Mouse (Mus musculus) cerebellum, postnatal 14 days (tissue): Measurements from ENCODE around the gene Xpo4.

ENCODE experiments used
- DNase-seq, 2 experiments: peaks; one replicate each; pipeline ENCODE4 v3.0.0; 2021; ENCODE audit warnings: mixed read lengths in 2 of 2

Gene Xpo4

DNA sequence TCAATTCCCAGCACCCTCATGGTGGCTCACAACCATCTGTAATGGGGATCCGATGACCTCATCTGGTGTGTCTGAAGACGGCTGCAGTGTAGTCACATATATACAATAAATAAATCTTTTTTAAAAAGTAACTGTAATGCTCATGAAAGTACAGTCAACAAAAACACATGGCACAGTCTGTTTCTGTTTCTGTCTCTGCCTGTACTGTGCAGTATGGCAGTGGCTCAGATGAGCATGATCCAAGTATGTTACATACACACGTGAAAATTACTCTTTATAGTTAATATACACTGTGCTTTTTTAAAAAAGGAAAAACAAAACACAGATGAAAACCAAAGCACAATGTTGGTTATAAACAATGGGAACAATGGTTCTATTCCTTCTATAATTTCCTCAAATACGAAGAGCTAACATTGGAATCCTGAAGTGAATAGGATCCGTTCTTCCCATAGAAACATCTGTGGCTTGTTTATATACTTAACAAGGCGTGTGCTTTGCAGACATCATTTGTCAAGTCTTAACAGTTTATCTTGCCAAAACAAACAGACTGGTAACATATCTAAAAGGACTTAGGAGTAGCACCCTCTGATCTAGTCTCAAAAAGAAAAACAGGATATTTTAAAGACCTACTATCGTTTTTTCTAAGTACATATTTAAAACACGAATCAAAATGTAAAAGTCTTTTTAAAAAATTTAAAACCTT is 58.4 kb downstream of the Xpo4 start:
- DNase-seq = no peak

- DNase-seq = no peak
Measured at GRCm38 (mm10) chr14:57593279-57593678, 72.0 kb downstream of the Xpo4 start.

DNA sequence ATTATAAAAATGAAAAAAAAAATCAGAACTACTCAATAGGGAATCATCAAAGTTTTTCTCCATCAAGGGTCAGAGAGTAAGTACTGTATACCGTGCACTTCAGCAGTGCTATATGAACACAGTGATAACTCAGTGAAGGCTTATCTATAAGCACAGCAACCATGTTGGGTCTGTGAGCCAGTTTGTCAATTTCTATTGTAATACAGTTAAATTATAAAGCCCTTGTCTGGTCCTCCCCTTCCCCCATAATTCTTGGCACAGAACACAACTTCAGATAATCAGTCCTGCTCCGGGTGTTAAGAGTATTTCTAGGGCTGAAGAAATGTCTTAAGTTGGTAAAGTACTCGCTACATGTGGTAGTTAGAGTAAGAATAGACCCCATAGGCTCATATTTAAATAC is 73.4 kb downstream of the Xpo4 start:
- DNase-seq = no peak

DNA sequence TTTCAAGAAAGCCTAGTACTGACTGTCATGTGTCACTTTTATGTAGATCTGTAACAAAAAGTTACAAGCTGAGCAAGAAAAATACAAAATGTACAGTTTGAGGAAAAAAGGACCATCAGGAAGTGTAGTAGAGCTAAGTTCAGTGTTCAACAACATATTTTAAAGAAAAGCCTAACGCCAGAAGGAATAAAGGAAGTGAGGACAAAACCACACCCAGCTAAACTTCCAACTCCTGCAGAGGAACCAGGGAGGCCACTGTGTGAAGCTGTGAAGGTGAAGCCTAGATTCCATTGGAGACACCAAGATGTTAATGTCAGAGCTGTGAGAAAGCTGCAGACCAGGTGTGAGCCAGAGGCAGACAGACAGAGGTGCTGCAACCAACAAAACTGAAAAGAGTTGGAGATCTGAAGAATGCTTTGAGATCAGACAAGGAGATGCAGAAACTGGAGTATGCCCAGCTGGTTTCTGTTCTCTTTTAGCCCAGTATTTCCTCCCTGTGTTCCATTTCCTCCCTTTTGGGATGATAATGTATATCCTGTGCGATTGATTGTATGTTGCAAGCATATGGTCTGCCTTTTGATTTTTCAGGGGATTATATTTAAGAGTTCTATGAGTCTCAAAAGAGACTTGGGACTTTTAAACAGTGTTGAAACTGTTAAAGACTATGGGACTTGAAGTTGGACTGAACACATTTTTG is 88.7 kb downstream of the Xpo4 start:
- no peak for DNase-seq

DNA sequence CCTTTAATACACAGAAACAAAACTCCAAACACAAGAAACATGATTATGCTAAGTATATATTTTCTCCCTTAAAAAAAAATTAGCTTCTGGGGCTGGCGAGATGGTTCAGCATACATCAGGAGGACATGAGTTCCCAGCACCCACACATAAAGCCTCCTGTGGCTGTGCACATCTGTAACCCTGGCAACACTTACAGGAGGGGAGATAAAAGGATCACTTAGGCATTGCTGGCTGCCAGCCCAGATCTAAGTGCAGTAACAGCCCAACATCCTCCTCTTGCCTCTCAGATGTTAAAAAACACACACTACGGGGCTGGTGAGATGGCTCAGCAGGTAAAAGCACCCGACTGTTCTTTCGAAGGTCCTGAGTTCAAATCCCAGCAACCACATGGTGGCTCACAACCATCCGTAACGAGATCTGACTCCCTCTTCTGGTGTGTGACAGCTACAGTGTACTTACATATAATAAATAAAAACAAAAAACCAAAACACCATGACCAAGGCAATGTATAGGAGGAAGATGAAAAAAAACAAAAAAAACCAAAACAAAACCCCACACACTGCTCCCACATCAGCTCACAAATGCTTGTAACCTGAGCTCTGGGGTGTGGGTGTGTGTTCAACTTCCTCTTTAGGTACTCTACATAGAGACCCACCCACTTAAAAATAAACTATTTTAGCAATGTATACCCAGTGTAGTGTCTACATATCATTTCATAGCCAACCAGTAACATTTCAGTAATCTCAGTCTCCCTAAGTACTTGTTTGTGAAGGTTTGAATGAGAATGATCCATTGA is 90.2 kb downstream of the Xpo4 start:
- no peak for DNase-seq

- DNase-seq = peak; percentile 98 to 99
Measured at GRCm38 (mm10) chr14:57571155-57572133, 93.8 kb downstream of the Xpo4 start, which contains the start of gene Eef1akmt1. Eef1akmt1 (minus strand) TSS chr14:57571612.

DNA sequence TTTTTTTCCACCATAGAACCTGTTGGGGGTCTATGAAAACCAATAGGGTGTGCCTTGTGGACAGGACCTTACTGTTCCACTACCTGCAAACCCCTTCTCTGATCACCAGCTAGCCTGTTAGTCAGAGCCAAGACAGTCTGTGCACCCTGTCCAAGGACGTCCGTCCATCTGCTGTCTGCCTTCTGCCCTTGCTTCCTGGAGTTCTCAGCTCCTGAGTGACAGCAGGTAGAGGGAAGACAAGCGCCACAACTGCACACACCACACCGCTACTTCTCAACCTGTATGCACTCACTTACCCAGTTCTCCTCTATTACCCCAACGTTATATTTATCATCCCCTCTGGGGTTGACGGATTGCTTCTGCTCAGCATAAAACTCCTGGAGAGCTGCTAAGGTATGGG is 99.6 kb downstream of the Xpo4 start:
- DNase-seq = peak in 1 of 2 experiments; percentile 34

DNA sequence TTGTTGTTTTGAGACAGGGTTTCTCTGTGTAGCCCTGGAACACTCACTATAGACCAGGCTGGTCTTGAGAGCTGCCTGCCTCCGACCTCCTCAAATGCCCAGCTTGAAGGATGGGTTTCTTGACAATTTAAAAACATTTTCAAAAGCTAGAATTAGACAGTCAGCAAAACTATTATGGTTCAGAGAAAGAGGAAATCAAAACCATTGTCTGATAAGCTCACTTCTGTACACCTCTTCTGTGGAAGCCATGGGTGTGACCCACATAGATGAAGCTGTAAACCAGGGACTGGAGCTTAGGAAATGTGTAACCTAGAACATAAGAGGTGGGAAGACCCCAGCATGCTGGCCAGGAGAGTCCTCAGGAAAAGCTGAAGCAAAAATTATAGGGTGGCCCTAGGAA is 108.3 kb downstream of the Xpo4 start:
- no peak for DNase-seq

- peak; percentile 52 to 63 for DNase-seq
Measured at GRCm38 (mm10) chr14:57555471-57556070, 109.7 kb downstream of the Xpo4 start.

- no peak for DNase-seq
Measured at GRCm38 (mm10) chr14:57554434-57554833, 110.8 kb downstream of the Xpo4 start.

GRCm38 (mm10) chr14:57552945-57553344 is 112.3 kb downstream of the Xpo4 start:
- DNase-seq = no peak

DNA sequence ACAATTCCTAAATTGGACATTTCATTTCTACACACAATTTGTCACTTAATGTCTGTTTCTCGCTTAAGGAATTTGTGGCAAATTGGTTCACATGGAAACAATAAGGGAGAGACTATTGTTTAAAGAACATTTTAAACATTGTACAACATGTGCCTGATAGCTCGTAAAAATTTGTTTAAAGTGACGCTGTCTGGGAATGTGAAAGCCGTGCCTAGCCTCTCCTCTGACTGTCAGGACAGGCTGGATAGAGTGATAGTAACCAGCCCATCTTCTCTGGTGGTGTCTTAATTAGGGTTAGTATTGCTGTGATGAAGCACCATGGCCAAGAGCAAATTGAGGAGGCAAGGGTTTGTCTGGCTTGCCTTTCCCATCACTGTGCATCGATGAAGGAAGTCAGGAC is 118.2 kb downstream of the Xpo4 start:
- no peak for DNase-seq

DNA sequence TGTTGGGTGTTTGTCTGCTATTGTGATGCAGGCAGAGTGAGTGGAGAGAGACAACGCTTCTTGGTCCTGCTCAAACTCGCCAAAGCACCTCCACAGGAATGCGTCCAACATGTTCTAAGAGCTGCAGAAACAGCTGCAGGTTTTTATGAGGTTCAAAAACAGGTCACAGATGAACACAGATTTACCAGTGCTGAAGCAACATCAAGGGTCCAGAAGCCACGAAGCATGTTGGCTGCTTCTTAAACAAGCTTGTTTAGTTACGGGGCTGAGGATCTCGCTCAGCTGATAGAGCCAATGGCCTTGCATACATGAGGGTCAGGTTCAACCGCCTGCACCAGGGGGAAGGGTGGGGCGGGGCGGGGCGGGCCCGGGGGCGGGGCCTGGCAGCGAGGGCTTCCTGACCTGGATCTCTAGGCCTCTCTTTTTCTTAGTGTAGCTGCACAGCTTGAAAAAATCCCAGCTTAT is 118.6 kb downstream of the Xpo4 start:
- no peak for DNase-seq

- no peak for DNase-seq
Measured at GRCm38 (mm10) chr14:57546131-57546530, 119.1 kb downstream of the Xpo4 start.

GRCm38 (mm10) chr14:57545526-57545925 is 119.7 kb downstream of the Xpo4 start:
- DNase-seq = no peak

- no peak for DNase-seq
Measured at GRCm38 (mm10) chr14:57543420-57544039, 121.7 kb downstream of the Xpo4 start.

- no peak for DNase-seq
Measured at GRCm38 (mm10) chr14:57542231-57542630, 123.0 kb downstream of the Xpo4 start.

DNA sequence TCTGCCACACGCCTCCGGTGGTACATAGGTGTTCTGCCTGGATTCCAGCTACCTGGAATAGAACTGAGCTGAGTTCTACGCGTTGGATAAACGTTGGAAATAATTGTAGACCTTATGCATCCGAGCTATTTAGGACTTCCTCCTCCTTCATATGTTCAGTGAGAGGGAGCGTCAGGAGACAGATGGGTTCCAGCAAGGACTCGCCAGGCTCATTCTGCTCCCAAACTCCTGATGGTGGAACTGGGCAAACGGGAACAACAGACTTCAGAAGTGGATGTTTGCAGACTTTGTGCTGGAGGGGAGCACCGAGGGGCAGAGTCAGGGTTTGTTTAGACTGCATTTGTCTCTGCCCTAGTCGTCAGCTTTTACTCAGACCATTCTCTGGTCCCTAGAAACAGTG is 124.5 kb downstream of the Xpo4 start:
- DNase-seq = no peak

- DNase-seq = peak in 1 of 2 experiments; percentile 38
Measured at GRCm38 (mm10) chr14:57537261-57538015, 127.8 kb downstream of the Xpo4 start.

GRCm38 (mm10) chr14:57536820-57537219 is 128.4 kb downstream of the Xpo4 start:
- DNase-seq = no peak
